Mouse (Mus musculus) cerebellum, postnatal 10 days (tissue): ENCODE measurements around the gene Tmem237.

Experiments used
- DNase-seq, 2 experiments: peaks; one replicate each; pipeline ENCODE4 v3.0.0; 2021; ENCODE audit warnings: mixed read lengths in 2 of 2

Gene Tmem237

DNA sequence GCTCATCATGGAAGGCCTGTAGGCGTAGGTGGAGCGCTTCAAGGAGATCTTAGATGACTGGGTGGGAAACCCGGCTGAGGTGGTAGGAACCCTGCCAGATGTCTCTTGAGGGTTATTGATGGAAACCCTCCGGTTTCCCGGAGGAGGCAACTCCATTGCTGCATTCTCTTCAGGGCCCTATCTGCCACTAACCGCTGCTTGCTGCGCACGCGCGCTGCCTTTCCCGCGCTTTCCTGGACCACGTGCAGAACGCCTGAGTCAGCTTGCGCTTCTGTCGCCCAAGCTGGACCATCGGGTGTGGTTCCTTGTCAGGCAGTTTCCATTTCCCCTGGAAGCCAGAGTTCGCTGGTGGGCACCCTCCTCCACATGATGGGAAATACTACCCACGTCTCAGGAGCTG lies 25.5 kb downstream of the Tmem237 start, which contains the start of gene C2cd6:
Gene C2cd6 (minus strand): TSS at position 196 of the 400 bp plus-strand sequence.
- DNase-seq = no peak

DNA sequence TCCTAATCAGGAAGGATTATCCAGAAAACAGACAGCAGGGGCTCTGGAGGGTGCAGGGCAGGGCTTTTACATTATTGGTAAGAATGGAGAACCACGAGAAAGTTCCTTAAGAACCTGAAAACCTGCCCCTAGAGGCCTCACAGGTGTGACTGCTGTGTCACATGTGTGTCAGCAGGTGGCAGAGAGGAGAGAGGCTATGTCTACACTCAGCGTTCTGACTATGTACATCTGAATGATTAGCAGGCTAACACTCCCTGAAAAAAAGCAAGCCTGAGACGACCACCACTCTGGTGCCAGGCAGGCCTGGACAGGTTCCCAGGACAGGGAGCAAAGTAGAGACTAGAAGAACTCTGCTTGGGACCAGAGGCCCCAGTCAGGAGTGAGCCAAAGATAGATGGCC lies 49.3 kb downstream of the Tmem237 start:
- no peak for DNase-seq

GRCm38 (mm10) chr1:59067976-59068375 lies 52.2 kb downstream of the Tmem237 start:
- peak; percentile 52 to 63 for DNase-seq

- DNase-seq = no peak
These were observed 56.5 kb downstream of the Tmem237 start for GRCm38 (mm10) chr1:59063697-59064096.

GRCm38 (mm10) chr1:59056955-59057354 lies 63.3 kb downstream of the Tmem237 start:
- DNase-seq = no peak

DNA sequence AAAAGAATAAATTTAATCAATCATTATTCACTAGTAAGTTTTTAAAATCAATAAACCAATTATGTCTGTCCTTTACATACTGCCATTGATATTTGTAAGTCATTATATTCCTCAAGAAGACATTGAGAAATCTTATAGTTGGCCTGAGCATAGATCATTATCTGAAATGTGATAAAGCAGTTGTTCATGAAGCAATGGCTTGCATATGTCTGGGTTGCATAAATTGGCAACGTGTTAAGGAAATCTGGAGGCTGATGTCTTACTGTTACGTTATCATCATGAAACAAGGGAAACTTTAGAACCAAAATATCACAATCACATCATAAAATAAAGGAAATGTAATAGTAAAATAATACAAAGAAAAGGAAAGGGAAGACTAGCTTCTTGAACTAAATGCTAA lies 68.9 kb downstream of the Tmem237 start:
- DNase-seq = no peak
